Mouse (Mus musculus): ENCODE measurements around the gene Gm10282.

The Gm10282 gene

GRCm38 (mm10) chr8:72305210-72305905, at the start of gene Gm10282:
Gene Gm10282, minus strand, starts transcription at chr8:72305260.
- DNase-seq (ENCODE audit: extremely low spot score, low spot score): no peak

GRCm38 (mm10) chr8:72354272-72354671, 49.2 kb upstream of the Gm10282 start:
- no peak for DNase-seq (ENCODE audit: extremely low spot score, low spot score)

- DNase-seq (ENCODE audit: extremely low spot score, low spot score): no peak
Observed at GRCm38 (mm10) chr8:72353700-72354045, 48.6 kb upstream of the Gm10282 start.

GRCm38 (mm10) chr8:72352951-72353699, 48.1 kb upstream of the Gm10282 start:
- DNase-seq (ENCODE audit: extremely low spot score, low spot score): no peak

GRCm38 (mm10) chr8:72351405-72352005, 46.4 kb upstream of the Gm10282 start:
- DNase-seq (ENCODE audit: extremely low spot score, low spot score): no peak

GRCm38 (mm10) chr8:72350727-72351126, 45.7 kb upstream of the Gm10282 start:
- DNase-seq (ENCODE audit: extremely low spot score, low spot score): no peak

GRCm38 (mm10) chr8:72349838-72350237, 44.8 kb upstream of the Gm10282 start:
- no peak for DNase-seq (ENCODE audit: extremely low spot score, low spot score)

- no peak for DNase-seq (ENCODE audit: extremely low spot score, low spot score)
Observed at GRCm38 (mm10) chr8:72348956-72349355, 43.9 kb upstream of the Gm10282 start.

GRCm38 (mm10) chr8:72348114-72348513, 43.1 kb upstream of the Gm10282 start:
- DNase-seq (ENCODE audit: extremely low spot score, low spot score): no peak

GRCm38 (mm10) chr8:72347553-72347952, 42.5 kb upstream of the Gm10282 start:
- no peak for DNase-seq (ENCODE audit: extremely low spot score, low spot score)

GRCm38 (mm10) chr8:72343725-72344124, 38.7 kb upstream of the Gm10282 start:
- DNase-seq (ENCODE audit: extremely low spot score, low spot score): no peak

- DNase-seq (ENCODE audit: extremely low spot score, low spot score): no peak
Observed at GRCm38 (mm10) chr8:72342556-72343300, 37.7 kb upstream of the Gm10282 start.

- no peak for DNase-seq (ENCODE audit: extremely low spot score, low spot score)
Observed at GRCm38 (mm10) chr8:72337034-72337433, 32.0 kb upstream of the Gm10282 start.

- DNase-seq (ENCODE audit: extremely low spot score, low spot score): no peak
Observed at GRCm38 (mm10) chr8:72336273-72336672, 31.2 kb upstream of the Gm10282 start.

- DNase-seq (ENCODE audit: extremely low spot score, low spot score): no peak
Observed at GRCm38 (mm10) chr8:72334144-72334641, 29.1 kb upstream of the Gm10282 start.

GRCm38 (mm10) chr8:72333429-72334143, 28.5 kb upstream of the Gm10282 start:
- DNase-seq (ENCODE audit: extremely low spot score, low spot score): no peak

GRCm38 (mm10) chr8:72331631-72332030, 26.6 kb upstream of the Gm10282 start:
- DNase-seq (ENCODE audit: extremely low spot score, low spot score): no peak

GRCm38 (mm10) chr8:72330806-72331516, 25.9 kb upstream of the Gm10282 start:
- DNase-seq (ENCODE audit: extremely low spot score, low spot score): no peak

GRCm38 (mm10) chr8:72329116-72329515, 24.1 kb upstream of the Gm10282 start:
- DNase-seq (ENCODE audit: extremely low spot score, low spot score): no peak

GRCm38 (mm10) chr8:72324708-72325107, 19.6 kb upstream of the Gm10282 start:
- no peak for DNase-seq (ENCODE audit: extremely low spot score, low spot score)
